Mouse (Mus musculus): Measurements from ENCODE around the gene Bricd5.
"Not testable (repeated sequence)": the region's sequence is repeated elsewhere in the genome, so short reads cannot be mapped to it uniquely, and the experiment has no call there.

Gene Bricd5

GRCm38 (mm10) chr17:24473612-24474275, at the start of gene Bricd5:
Bricd5 (plus strand) TSS chr17:24473884.
- DNase-seq (ENCODE audit: low spot score): no peak

GRCm38 (mm10) chr17:24424489-24424888, 49.2 kb upstream of the Bricd5 start:
- DNase-seq (ENCODE audit: low spot score): no peak

GRCm38 (mm10) chr17:24425326-24425725, 48.4 kb upstream of the Bricd5 start:
- not testable (repeated sequence) for DNase-seq (ENCODE audit: low spot score)

GRCm38 (mm10) chr17:24425905-24426304, 47.8 kb upstream of the Bricd5 start:
- no peak for DNase-seq (ENCODE audit: low spot score)

- peak; percentile 88 for DNase-seq (ENCODE audit: low spot score)
Observed at GRCm38 (mm10) chr17:24426471-24427169, 47.1 kb upstream of the Bricd5 start, which contains the start of gene Eci1. Eci1 (plus strand) TSS chr17:24426641.

- peak; percentile 32 for DNase-seq (ENCODE audit: low spot score)
Observed at GRCm38 (mm10) chr17:24427170-24427557, 46.5 kb upstream of the Bricd5 start.

- DNase-seq (ENCODE audit: low spot score): no peak
Observed at GRCm38 (mm10) chr17:24429201-24429983, 44.3 kb upstream of the Bricd5 start.

- peak; percentile 61 for DNase-seq (ENCODE audit: low spot score)
Observed at GRCm38 (mm10) chr17:24437016-24437415, 36.7 kb upstream of the Bricd5 start.

GRCm38 (mm10) chr17:24440377-24440776, 33.3 kb upstream of the Bricd5 start:
- DNase-seq (ENCODE audit: low spot score): no peak

GRCm38 (mm10) chr17:24441148-24441547, 32.5 kb upstream of the Bricd5 start:
- DNase-seq (ENCODE audit: low spot score): no peak

- no peak for DNase-seq (ENCODE audit: low spot score)
Observed at GRCm38 (mm10) chr17:24442107-24442506, 31.6 kb upstream of the Bricd5 start.

GRCm38 (mm10) chr17:24442632-24443155, 31.0 kb upstream of the Bricd5 start, which contains the start of gene Dnase1l2:
Dnase1l2 (minus strand) TSS chr17:24443105.
- no peak for DNase-seq (ENCODE audit: low spot score)

GRCm38 (mm10) chr17:24443409-24443808, 30.3 kb upstream of the Bricd5 start:
- no peak for DNase-seq (ENCODE audit: low spot score)

GRCm38 (mm10) chr17:24446590-24446989, 27.1 kb upstream of the Bricd5 start:
- DNase-seq (ENCODE audit: low spot score): no peak

GRCm38 (mm10) chr17:24449507-24449906, 24.2 kb upstream of the Bricd5 start:
- DNase-seq (ENCODE audit: low spot score): no peak

- no peak for DNase-seq (ENCODE audit: low spot score)
Observed at GRCm38 (mm10) chr17:24451220-24451619, 22.5 kb upstream of the Bricd5 start.

GRCm38 (mm10) chr17:24453372-24453771, 20.3 kb upstream of the Bricd5 start:
- no peak for DNase-seq (ENCODE audit: low spot score)

- peak; percentile 57 for DNase-seq (ENCODE audit: low spot score)
Observed at GRCm38 (mm10) chr17:24454218-24454755, 19.4 kb upstream of the Bricd5 start.

GRCm38 (mm10) chr17:24454756-24455522, 18.7 kb upstream of the Bricd5 start:
- DNase-seq (ENCODE audit: low spot score): peak; percentile 99

GRCm38 (mm10) chr17:24455523-24456206, 18.0 kb upstream of the Bricd5 start:
- not testable (repeated sequence) for DNase-seq (ENCODE audit: low spot score)

- DNase-seq (ENCODE audit: low spot score): peak; percentile 57
Observed at GRCm38 (mm10) chr17:24461580-24461979, 12.1 kb upstream of the Bricd5 start.
